27 mouse cellular contexts compared by ENCODE assay signal in the genomic region with DNA sequence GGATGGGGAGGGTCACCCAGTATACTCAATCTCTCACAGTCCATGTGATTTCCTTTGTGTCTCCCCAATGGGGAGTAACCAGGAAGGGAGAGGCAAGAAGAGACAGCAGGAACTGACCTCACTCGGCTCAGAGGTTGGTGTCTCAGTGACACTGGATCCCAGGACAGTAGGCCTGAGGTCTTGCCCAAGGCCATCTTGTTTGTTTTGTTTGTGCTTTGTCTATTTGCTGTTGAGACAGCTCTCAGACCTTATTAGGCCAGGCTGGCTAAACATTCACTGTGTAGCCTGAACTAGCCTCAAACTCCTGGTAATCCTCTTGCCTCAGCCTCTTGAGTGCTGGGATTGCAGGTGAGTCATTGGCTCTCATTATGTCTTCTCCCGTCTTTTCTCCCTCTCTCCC. TPM values are rescaled to one million over a fixed set of nuclear protein-coding genes. Genes with fewer than 3 reads are reported as not detected.
"Had no signal": no experiment of that assay in that cellular context is flagged by ENCODE, and none has a peak within 500 bp of the region (broad histone marks: within the 10 kb centered on the region; RNA-seq: fewer than 3 reads in every experiment).

No protein-coding gene starts in this region.

- H3K9ac ChIP-seq: liver, embryonic 14.5 days; lung, embryonic 15.5 days; midbrain, embryonic 12.5 days; midbrain, embryonic 15.5 days; neural tube, embryonic 12.5 days; neural tube, embryonic 15.5 days had no signal

- H3K4me1 ChIP-seq: midbrain, embryonic 12.5 days; midbrain, embryonic 15.5 days; neural tube, embryonic 12.5 days had no signal

- H3K27ac ChIP-seq: kidney, postnatal 0 days; layer of hippocampus, adult 2 months; liver, embryonic 14.5 days; lung, embryonic 15.5 days; macrophage; midbrain, embryonic 12.5 days; midbrain, embryonic 15.5 days; neural tube, embryonic 12.5 days; neural tube, embryonic 15.5 days; stomach, postnatal 0 days had no signal

- DNase-seq: kidney, adult 2 months; kidney, postnatal 25 days; layer of hippocampus, adult 9-11 months; lung, postnatal 14 days; right cerebral cortex, adult 18-20 months; right cerebral cortex, postnatal 14 days; right cerebral cortex, postnatal 4 days; thymus, adult 2 months; thymus, postnatal 14 days; thymus, postnatal 4 days had no signal

- H3K9me3 ChIP-seq: lung, embryonic 15.5 days; midbrain, embryonic 12.5 days; midbrain, embryonic 15.5 days; neural tube, embryonic 12.5 days; neural tube, embryonic 15.5 days had no signal

- H3K4me2 ChIP-seq: lung, embryonic 15.5 days; midbrain, embryonic 12.5 days; midbrain, embryonic 15.5 days; neural tube, embryonic 12.5 days; neural tube, embryonic 15.5 days had no signal

- H3K27me3 ChIP-seq: lung, embryonic 15.5 days had no signal

- ATAC-seq: intestine, postnatal 0 days; midbrain, embryonic 15.5 days had no signal

- H3K4me3 ChIP-seq: layer of hippocampus, adult 2 months; lung, embryonic 15.5 days; midbrain, embryonic 12.5 days; midbrain, embryonic 15.5 days; neural tube, embryonic 12.5 days; neural tube, embryonic 15.5 days had no signal

- H3K36me3 ChIP-seq: lung, embryonic 15.5 days; midbrain, embryonic 12.5 days; midbrain, embryonic 15.5 days; neural tube, embryonic 12.5 days; neural tube, embryonic 15.5 days had no signal

RNA-seq across cellular contexts. Expression of a gene that starts 11.0 kb away (rescaled TPM):
- total RNA-seq: layer of hippocampus, adult 2 months; layer of hippocampus, postnatal 25 days; left cerebral cortex, adult 18-20 months; left cerebral cortex, postnatal 25 days; megakaryocyte, adult 5-6 weeks had no signal
- polyA plus RNA-seq: intestine, postnatal 0 days; kidney, embryonic 14.5 days; kidney, postnatal 0 days; large intestine, adult 2 months; macrophage; neural tube, embryonic 12.5 days had no signal
